Mouse (Mus musculus): ENCODE data around the gene Fyttd1. TPM values are rescaled to one million over a fixed set of nuclear protein-coding genes. Genes with fewer than 3 reads are reported as not detected.

Fyttd1 gene
- polyA plus RNA-seq (2016; fragmentation: Nextera tagmentation; extraction: Ambion mirVana) = 114 and 122 TPM in 2 replicates

GRCm38 (mm10) chr16:32877343-32878156 is at the start of gene Fyttd1, which contains the start of gene Rubcn:
Fyttd1 (plus strand) TSS chr16:32877500.
Rubcn (minus strand) TSS chr16:32877766.
- Histone ChIP-seq H3K36me3 (no peaks in the 10 kb centered on the region), H3K27ac (replicated peaks) (peak within 1 kb of the TSS; percentile 87), H3K9ac (replicated peaks) (peak within 1 kb of the TSS; percentile 92), H3K27me3 (no peaks in the 10 kb centered on the region), H3K4me1 (peaks cover 21% of the 10 kb centered on the region), H3K4me3 (peak within 1 kb of the TSS; percentile 95), H3K4me2 (replicated peaks) (peak within 1 kb of the TSS; percentile 74), H3K9me3 (no peaks in the 10 kb centered on the region)
- WGBS = under 1% methylated on average over 76 of the region's 83 CpGs
- peak; percentile 97 for ATAC-seq (ENCODE audit: low FRiP score, low read depth)

GRCm38 (mm10) chr16:32829104-32829503 is 48.2 kb upstream of the Fyttd1 start:
- Histone ChIP-seq H3K9ac (replicated peaks) (no peak overlapping the region), H3K36me3 (peaks cover 63% of the 10 kb centered on the region), H3K4me2 (replicated peaks) (no peak overlapping the region), H3K9me3 (no peaks in the 10 kb centered on the region), H3K4me3 (no peak overlapping the region), H3K27ac (replicated peaks) (no peak overlapping the region), H3K27me3 (no peaks in the 10 kb centered on the region), H3K4me1 (no peaks in the 10 kb centered on the region)
- ATAC-seq (ENCODE audit: low FRiP score, low read depth) = no peak
- 92% methylated on average over 11 of the region's 11 CpGs for WGBS

- H3K4me3 ChIP-seq = no peak overlapping the region
- ATAC-seq (ENCODE audit: low FRiP score, low read depth) = no peak
- WGBS = 94% methylated on average over 4 of the region's 4 CpGs
- H3K4me2 ChIP-seq (replicated peaks) = no peak overlapping the region
- H3K27me3 ChIP-seq = no peaks in the 10 kb centered on the region
- H3K9ac ChIP-seq (replicated peaks) = no peak overlapping the region
- no peak overlapping the region for H3K27ac ChIP-seq (replicated peaks)
- H3K4me1 ChIP-seq = no peaks in the 10 kb centered on the region
- peaks cover 52% of the 10 kb centered on the region for H3K36me3 ChIP-seq
- H3K9me3 ChIP-seq = no peaks in the 10 kb centered on the region
These were observed 45.8 kb upstream of the Fyttd1 start for GRCm38 (mm10) chr16:32831501-32831900.

- 89% methylated on average over 11 of the region's 11 CpGs for WGBS
- no peak for ATAC-seq (ENCODE audit: low FRiP score, low read depth)
- Histone ChIP-seq H3K36me3 (peaks cover 62% of the 10 kb centered on the region), H3K9me3 (no peaks in the 10 kb centered on the region), H3K4me1 (no peaks in the 10 kb centered on the region), H3K4me2 (replicated peaks) (no peak overlapping the region), H3K4me3 (no peak overlapping the region), H3K9ac (replicated peaks) (no peak overlapping the region), H3K27ac (replicated peaks) (no peak overlapping the region), H3K27me3 (no peaks in the 10 kb centered on the region)
These were observed 30.2 kb upstream of the Fyttd1 start for GRCm38 (mm10) chr16:32847103-32847502.

- Histone ChIP-seq H3K9ac (replicated peaks) (no peak overlapping the region), H3K4me2 (replicated peaks) (no peak overlapping the region), H3K27ac (replicated peaks) (no peak overlapping the region), H3K36me3 (peaks cover 49% of the 10 kb centered on the region), H3K9me3 (no peaks in the 10 kb centered on the region), H3K4me1 (no peaks in the 10 kb centered on the region), H3K27me3 (no peaks in the 10 kb centered on the region), H3K4me3 (no peak overlapping the region)
- WGBS = 94% methylated on average over 11 of the region's 11 CpGs
- no peak for ATAC-seq (ENCODE audit: low FRiP score, low read depth)
These were observed 28.1 kb upstream of the Fyttd1 start for GRCm38 (mm10) chr16:32849042-32849830.

DNA sequence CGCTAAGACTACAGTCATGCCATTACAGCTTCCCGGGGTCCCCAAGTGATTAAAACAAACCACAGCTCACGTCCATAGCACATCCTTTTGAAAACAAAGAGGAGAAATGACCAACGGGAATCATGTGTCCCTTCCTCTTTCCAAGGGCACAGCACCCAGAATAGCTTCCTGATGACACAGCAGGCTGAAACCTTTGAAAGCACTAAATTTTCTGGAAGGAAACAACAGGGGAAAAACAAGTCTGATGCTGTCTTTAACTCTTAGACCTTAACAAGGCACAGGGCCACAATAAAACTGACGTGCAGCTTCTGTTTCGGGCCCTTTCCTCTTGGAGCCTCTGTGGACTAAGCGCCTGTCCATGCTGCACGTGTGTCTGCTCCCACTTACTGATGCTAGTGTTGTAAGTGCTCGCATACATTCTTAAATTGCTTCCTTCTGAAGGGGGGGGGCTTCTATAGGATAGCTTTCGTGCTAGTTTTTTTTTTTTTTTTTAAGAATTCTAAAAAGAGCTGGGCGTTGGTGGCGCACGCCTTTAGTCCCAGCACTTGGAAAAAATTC is 23.7 kb upstream of the Fyttd1 start:
- 88% methylated on average over 13 of the region's 13 CpGs for WGBS
- Histone ChIP-seq H3K9me3 (no peaks in the 10 kb centered on the region), H3K27me3 (no peaks in the 10 kb centered on the region), H3K27ac (replicated peaks) (no peak overlapping the region), H3K4me1 (no peaks in the 10 kb centered on the region), H3K4me3 (no peak overlapping the region), H3K9ac (replicated peaks) (no peak overlapping the region), H3K36me3 (peaks cover 21% of the 10 kb centered on the region), H3K4me2 (replicated peaks) (no peak overlapping the region)
- no peak for ATAC-seq (ENCODE audit: low FRiP score, low read depth)

DNA sequence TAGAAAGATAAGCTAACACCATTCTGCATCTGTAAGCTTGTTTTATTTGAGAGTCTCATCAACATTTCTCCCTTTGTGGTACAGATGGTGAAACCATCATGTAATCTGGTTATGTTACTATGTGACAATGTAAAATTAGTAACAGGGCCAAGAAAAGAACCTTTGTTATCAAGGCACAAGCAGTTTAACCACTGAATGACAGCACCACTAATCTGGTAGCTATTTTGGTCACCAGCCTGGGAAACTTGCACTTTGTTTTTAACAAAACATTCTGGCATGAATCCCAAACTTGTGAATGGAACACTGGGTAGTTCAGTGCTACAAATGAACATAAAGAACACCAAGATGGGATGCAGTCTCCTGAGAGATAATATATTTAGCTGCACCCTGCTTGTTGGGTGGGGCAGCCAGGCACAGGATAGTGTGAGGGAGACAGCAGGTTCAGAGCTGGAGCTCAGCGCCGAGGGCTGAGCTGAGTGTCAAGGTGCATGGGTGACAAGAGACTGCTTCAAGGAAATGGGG is 23.2 kb upstream of the Fyttd1 start:
- H3K4me3 ChIP-seq = no peak overlapping the region
- no peak overlapping the region for H3K9ac ChIP-seq (replicated peaks)
- no peak overlapping the region for H3K4me2 ChIP-seq (replicated peaks)
- 92% methylated on average over 2 of the region's 2 CpGs for WGBS
- no peaks in the 10 kb centered on the region for H3K27me3 ChIP-seq
- no peaks in the 10 kb centered on the region for H3K4me1 ChIP-seq
- H3K36me3 ChIP-seq = peaks cover 19% of the 10 kb centered on the region
- H3K9me3 ChIP-seq = no peaks in the 10 kb centered on the region
- H3K27ac ChIP-seq (replicated peaks) = no peak overlapping the region
- no peak for ATAC-seq (ENCODE audit: low FRiP score, low read depth)

- 93% methylated on average over 3 of the region's 3 CpGs for WGBS
- ATAC-seq (ENCODE audit: low FRiP score, low read depth) = no peak
- H3K36me3 ChIP-seq = peaks cover 12% of the 10 kb centered on the region
These were observed 20.5 kb upstream of the Fyttd1 start for GRCm38 (mm10) chr16:32856751-32857150.

GRCm38 (mm10) chr16:32858356-32858755 is 18.9 kb upstream of the Fyttd1 start:
- no peaks in the 10 kb centered on the region for H3K4me1 ChIP-seq
- no peak overlapping the region for H3K4me3 ChIP-seq
- no peak overlapping the region for H3K4me2 ChIP-seq (replicated peaks)
- no peak overlapping the region for H3K27ac ChIP-seq (replicated peaks)
- no peak overlapping the region for H3K9ac ChIP-seq (replicated peaks)
- H3K36me3 ChIP-seq = peaks cover 12% of the 10 kb centered on the region; the same call in 1 of the 2 replicates
- no peak for ATAC-seq (ENCODE audit: low FRiP score, low read depth)
- WGBS = 77% methylated on average over 4 of the region's 4 CpGs
- H3K9me3 ChIP-seq = no peaks in the 10 kb centered on the region
- no peaks in the 10 kb centered on the region for H3K27me3 ChIP-seq

More at GRCm38 (mm10) chr16:32856751-32857150, 20.5 kb upstream of the Fyttd1 start:
- Histone ChIP-seq H3K27ac (replicated peaks) (no peak overlapping the region), H3K27me3 (no peaks in the 10 kb centered on the region), H3K4me1 (no peaks in the 10 kb centered on the region), H3K9me3 (no peaks in the 10 kb centered on the region), H3K4me2 (replicated peaks) (no peak overlapping the region), H3K4me3 (no peak overlapping the region), H3K9ac (replicated peaks) (no peak overlapping the region)

DNA sequence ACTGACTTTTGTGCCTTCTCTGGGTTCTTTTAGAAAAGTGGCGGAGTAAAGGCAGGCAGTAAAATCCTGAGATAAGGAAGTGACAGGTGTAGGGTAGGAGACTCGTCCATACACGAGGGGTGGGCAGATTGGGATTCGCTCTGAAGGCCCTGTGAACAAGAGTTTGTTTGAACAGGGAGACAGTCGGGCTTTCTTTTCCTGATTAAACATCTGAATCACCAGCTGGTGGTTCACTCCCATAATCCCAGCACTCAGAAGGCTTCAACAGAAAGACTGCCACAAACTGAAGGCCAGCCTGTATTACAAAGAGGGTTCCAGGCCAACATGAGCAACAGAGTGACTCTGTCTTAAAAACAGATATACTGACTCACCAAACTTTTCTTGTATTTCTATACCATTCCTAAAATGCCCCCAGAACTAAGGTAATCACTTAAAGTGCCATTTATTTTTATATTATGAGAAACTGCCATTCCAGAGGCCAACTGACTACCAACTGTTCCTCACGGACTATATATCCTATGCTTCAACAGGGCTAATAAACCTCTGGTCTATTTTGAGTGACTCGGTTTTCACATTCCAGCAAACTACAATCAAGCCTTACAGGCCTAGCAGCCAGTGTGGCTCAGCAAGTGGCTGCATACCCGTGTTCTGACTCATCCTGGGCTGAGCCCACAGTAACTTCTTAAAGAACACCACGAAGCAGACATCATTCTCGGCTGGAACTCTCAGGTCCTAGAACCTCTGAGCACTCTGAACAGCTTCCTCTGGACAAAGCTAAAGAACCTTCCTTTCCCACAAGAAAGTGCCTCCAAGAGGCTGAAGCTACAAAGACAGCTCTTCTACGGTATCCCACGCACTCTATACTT is 18.3 kb upstream of the Fyttd1 start:
- Histone ChIP-seq H3K9ac (replicated peaks) (no peak overlapping the region), H3K4me1 (no peaks in the 10 kb centered on the region), H3K4me3 (no peak overlapping the region), H3K36me3 (peaks cover 12% of the 10 kb centered on the region; the same call in 1 of the 2 replicates), H3K27ac (replicated peaks) (no peak overlapping the region), H3K4me2 (replicated peaks) (no peak overlapping the region), H3K9me3 (no peaks in the 10 kb centered on the region), H3K27me3 (no peaks in the 10 kb centered on the region)
- no peak for ATAC-seq (ENCODE audit: low FRiP score, low read depth)
- WGBS = 76% methylated on average over 12 of the region's 12 CpGs

DNA sequence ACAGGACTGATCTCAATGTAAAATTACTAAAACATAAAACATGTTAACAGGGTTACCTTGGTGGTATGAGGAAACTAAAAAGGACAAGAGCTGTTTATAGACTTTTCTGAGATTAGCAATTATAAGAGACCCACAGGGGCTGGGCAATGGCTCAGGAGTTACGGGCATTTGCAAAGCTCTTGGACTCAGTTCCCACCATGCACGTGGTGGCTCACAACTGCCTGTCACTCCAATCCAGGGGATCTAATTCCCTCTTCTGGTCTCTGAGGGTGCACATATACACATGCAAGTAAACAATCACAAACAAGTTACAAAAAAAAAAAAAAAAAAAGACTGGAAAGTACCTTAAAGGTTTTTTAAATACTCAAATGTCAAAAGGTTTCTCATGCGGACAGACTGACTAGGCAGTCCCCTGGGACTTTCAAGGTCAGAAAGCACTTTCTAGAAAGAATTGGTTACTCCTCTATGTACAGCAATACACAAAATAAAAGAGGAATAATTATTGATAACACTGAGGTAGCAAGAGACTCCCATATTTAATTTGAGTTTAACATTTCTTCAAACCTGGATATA is 15.4 kb upstream of the Fyttd1 start:
- Histone ChIP-seq H3K4me3 (no peak overlapping the region), H3K4me2 (replicated peaks) (no peak overlapping the region), H3K36me3 (0 out of 2 replicates have a peak, but pooled peaks cover 8% of the 10 kb centered on the region), H3K27me3 (no peaks in the 10 kb centered on the region), H3K27ac (replicated peaks) (no peak overlapping the region), H3K4me1 (peaks cover 3% of the 10 kb centered on the region), H3K9me3 (no peaks in the 10 kb centered on the region), H3K9ac (replicated peaks) (no peak overlapping the region)
- WGBS = 91% methylated on average over 3 of the region's 3 CpGs
- no peak for ATAC-seq (ENCODE audit: low FRiP score, low read depth)
